Mouse (Mus musculus) spleen, postnatal 10 days (tissue): ENCODE data around the gene Fgf18.

Experiments used
- DNase-seq, 2 experiments: peaks; one replicate each; pipeline ENCODE4 v3.0.0; 2021 to 2022; ENCODE audit warnings: low spot score in 2 of 2

Fgf18 gene

GRCm38 (mm10) chr11:33151128-33151779 lies 4.1 kb upstream of the Fgf18 start:
- DNase-seq, result no peak

GRCm38 (mm10) chr11:33150364-33150763 lies 3.2 kb upstream of the Fgf18 start:
- DNase-seq, result no peak

DNA sequence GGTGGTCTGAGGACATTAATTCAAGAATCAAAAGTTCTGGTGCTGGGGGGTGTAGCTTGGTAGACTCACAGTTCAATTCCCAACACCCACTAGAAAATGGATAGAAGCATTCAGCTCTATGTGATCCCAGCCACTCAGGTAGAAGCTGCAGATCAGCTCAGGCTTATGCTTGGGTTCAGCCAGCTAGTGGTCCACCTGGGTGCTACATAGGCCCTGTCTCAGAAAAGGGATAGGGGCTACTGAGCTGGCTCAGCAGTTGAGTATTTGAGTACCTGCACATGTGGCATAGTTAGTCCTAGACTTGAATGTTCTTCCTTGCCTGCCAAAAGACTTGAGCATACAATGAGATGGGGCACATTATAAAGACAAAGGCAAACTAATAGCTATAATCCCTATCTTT lies 2.3 kb upstream of the Fgf18 start:
- DNase-seq, result peak in 1 of 2 experiments; percentile 10

DNA sequence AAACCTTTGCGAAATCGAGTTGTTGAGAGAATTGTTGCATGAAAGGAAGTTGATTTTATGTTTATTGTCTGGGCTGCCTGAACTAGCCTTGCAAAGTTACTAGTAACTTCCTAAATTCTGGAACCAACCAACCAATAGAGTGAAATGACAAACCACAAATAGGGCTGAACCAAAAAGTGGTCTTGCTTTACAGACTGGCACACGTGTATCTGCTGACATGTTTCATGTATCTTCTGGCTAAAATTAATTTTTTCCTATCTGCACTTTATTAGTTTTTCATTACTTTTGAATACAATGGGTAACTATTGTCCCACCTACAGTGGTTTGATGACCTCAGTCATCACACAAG lies 1.9 kb upstream of the Fgf18 start:
- DNase-seq, result no peak

DNA sequence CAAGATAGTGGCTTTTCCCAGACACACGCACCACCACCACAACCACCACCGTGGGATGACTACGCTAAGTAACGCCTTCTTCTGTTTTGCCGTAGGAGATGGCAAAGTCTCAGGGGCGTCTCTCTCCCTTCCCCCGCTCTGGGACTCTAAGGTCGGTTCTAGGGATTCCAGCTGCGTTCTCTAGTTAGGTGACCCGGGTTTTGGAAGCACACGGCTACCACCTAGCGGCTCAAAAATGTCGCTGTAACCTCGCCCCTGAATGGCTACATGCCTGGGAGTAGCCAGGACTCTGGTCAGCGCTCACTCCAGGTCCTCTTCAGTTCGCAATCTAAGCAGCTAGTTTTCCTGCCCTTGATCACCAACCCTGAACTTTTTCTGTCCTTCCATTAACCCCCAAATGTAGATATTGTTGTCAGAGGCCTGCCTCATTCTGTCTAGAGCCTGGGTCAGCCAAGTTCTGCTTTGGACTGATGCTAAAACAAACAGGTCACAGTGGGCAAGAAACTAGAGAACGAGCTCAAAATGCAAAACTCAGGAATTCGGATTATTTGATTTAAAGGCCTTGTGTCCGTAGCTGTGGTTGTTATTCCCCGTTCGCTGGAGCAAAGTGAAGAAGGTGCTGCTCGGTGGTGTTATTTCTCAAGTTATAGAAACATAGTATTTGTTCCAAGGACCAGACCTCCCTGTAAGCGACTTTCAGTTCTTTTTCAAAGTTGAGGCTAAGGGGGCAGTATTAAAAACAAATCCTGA lies 1.3 kb upstream of the Fgf18 start:
- DNase-seq, result peak in 1 of 2 experiments; percentile 66

- peak; percentile 37 to 49 for DNase-seq
Measured at GRCm38 (mm10) chr11:33147572-33148337, 555 bp upstream of the Fgf18 start.

- DNase-seq, result peak in 1 of 2 experiments; percentile 24
Measured at GRCm38 (mm10) chr11:33146651-33147131, 509 bp downstream of the Fgf18 start.

DNA sequence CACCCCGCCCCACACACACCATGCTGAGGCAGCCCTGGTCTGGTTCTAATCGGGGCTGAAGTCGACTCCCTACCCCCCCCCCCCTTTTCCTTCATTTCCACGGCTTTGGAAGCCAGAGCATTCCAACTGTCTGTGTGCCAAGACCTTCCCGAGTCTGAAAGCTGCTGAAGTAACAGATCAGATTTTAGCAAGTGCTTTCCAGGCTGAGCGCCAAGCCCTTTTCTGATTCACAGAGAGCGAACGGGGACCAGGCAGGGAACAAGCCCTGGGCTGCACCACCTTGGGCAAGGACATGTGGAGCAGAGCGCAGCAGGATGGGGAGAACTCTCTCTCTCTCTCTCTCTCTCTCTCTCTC lies 1.1 kb downstream of the Fgf18 start:
- DNase-seq, result peak in 1 of 2 experiments; percentile 23

GRCm38 (mm10) chr11:33145201-33146142 lies 1.7 kb downstream of the Fgf18 start:
- DNase-seq, result peak in 1 of 2 experiments; percentile 11

DNA sequence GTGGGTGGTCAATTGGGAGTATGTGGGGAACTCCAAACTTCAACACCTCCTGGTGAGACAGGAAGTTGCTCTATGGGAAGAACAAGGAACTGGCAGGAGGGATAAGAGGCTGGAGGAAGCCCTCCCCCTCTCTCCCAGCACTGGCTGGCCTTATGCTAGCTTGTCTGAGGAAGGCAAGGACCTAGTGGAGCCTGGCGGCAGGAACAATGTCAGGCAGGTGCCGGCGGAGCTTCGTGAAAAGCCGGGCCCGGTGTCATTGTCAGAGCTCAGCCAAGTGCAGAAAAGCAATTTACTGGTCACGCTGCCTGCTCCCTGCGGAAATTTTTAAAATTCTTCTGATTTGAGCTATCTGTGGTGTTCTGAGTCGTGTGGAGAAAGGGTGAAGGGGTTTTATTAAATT lies 3.3 kb downstream of the Fgf18 start:
- peak in 1 of 2 experiments; percentile 8 for DNase-seq

DNA sequence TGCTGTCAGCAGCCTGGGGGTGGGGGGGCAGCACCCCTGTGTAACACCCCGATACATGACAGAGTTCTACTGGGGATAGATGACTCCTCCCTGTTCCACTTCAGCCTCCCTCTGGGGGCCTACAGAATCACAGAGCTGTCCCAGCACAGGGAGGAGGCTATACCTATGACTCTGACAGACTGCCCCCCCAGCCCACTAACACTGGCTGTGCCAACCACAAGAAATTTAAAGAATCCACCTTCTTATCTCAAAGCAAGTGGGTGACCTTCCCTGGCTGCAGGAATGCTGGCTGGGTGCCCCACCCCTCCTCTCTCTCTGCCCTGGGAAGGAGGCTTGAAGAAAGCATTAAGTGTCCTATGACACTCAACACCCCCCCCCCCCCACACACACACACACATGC lies 4.4 kb downstream of the Fgf18 start:
- DNase-seq, result peak in 1 of 2 experiments; percentile 9

DNA sequence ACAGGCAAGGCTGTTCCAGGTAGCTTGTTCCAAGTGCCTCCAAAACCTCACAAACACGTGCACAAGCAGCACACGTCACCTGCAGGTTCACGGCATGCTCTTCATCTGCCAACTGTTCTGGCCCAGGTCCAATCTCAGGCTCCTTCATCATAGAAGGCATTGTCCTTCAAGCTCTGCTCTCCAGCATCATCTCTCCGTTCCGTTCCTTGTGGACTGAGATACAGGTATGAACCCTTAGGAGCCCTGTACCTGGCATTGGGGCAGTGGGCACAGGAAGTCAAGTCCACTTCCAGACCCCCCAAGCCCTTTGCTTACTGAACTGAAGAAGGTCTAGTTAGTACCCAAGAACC lies 7.1 kb downstream of the Fgf18 start:
- peak in 1 of 2 experiments; percentile 5 for DNase-seq

- peak in 1 of 2 experiments; percentile 7 for DNase-seq
Measured at GRCm38 (mm10) chr11:33139458-33140110, 7.6 kb downstream of the Fgf18 start.

GRCm38 (mm10) chr11:33138686-33139085 lies 8.5 kb downstream of the Fgf18 start:
- peak in 1 of 2 experiments; percentile 2 for DNase-seq

GRCm38 (mm10) chr11:33134391-33134986 lies 12.7 kb downstream of the Fgf18 start:
- no peak for DNase-seq

GRCm38 (mm10) chr11:33132619-33133338 lies 14.4 kb downstream of the Fgf18 start:
- DNase-seq, result no peak

DNA sequence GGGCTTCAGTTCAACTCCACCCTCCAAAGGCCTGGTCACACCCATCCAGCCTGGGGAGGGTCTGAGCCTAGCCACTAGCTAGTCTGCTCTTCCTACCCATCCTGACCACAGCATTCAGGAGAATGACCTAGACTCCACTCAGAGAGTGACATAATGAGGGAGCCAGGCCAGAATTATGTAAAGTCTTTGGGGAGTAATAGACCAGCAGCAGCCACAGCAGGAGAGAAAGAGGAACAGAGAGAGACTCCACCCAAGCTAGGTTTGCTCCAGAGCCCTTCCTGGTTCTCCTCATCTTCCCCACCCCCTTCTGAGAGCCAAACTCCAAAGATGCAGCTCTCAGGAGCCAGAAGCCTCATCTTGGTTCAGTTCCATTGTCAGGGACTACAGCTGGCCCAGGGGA lies 20.1 kb downstream of the Fgf18 start:
- no peak for DNase-seq

GRCm38 (mm10) chr11:33122575-33123268 lies 24.5 kb downstream of the Fgf18 start:
- DNase-seq, result no peak

GRCm38 (mm10) chr11:33119556-33119955 lies 27.6 kb downstream of the Fgf18 start:
- DNase-seq, result no peak
